Mouse (Mus musculus): ENCODE data around the gene Epb41l2.

Gene Epb41l2

GRCm38 (mm10) chr10:25436703-25437401 is 77.3 kb downstream of the Epb41l2 start:
- no peak for DNase-seq (ENCODE audit: low spot score)

GRCm38 (mm10) chr10:25437586-25438298 is 78.1 kb downstream of the Epb41l2 start:
- no peak for DNase-seq (ENCODE audit: low spot score)

DNA sequence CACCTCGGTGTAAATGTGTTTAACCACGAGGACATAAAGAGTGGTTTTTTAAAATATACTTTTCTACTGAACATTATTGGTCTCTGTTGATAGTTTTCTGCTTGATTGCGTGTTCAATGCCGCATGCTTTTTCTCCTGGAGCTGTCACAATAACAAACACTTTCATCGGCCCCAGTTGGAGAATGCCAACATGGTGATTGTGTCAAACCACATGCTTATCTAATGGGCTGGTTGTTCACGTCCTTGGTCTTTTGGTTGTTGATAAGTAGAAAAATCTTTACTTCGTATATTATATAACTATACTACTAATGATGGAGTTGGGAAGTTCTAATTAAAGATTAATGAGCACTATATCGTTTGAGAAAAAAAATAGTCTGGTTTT is 78.7 kb downstream of the Epb41l2 start:
- no peak for DNase-seq (ENCODE audit: low spot score)

DNA sequence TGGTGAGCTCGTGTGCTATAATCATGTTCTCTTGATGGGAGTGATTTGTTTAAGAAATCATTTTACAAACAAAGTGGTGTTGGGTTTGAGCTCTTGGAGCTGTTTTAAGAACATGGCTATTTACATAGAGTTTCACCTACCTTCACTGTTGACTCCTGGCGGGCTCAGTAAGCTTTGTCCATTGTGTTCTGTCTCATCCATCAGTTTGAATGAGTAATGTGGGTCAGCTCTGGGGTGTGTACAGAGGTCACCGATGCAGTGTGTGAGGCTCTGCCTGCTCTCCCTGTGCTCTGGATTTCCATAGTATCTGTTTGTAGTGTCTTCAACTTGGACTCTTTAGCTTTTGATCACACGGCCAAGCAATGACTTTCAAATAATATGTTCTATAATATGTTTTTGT is 79.6 kb downstream of the Epb41l2 start:
- DNase-seq (ENCODE audit: low spot score) = no peak

DNA sequence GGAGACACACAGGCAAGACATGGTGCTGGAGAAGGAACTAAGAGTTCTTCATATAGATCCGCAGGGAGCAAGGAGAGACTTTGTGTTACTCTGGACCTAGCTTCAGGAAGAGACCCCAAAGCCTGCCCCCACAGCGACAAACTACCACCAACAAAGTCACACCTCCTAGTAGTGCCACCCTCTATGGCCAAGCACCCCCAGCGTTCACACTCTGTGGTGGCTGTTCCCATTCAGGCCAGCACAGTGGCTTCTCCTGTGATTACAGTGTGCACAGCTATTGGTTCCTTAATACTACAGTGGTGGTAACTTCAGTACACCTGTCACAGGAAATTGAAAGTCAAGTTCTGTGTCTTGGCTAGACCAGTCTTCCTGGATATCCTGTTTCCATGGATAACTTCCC is 80.3 kb downstream of the Epb41l2 start:
- DNase-seq (ENCODE audit: low spot score) = no peak

- DNase-seq (ENCODE audit: low spot score) = no peak
Measured at GRCm38 (mm10) chr10:25441405-25441804, 81.8 kb downstream of the Epb41l2 start.

- DNase-seq (ENCODE audit: low spot score) = no peak
Measured at GRCm38 (mm10) chr10:25443626-25444025, 84.0 kb downstream of the Epb41l2 start.

DNA sequence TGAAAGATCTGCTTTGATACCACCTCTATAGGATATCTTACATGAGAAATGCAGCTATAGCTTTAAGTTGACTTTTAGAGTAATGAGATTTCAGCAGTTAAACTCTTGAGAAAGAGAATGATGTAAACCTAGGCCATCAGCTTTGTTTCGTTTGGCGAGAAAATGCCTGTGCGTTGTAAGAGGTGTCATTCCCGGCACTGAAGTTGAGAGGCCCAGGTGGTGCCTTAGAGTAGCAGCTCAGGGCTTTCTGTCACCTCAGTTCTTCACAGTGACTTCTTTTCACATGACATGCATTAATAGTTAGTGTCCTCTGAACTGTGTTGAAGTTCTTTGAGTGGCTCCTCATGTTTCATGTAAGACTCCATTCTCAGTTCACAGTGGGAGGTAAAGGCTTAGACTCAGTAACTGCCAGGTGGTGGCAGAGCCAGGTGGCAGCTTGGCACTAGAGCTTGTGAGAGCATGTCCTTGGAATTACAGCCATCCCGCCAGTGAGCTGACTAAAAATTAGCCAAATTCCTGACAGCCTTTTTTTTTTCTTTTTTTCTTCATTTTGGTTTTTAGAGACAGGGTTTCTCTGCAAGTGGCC is 84.7 kb downstream of the Epb41l2 start:
- DNase-seq (ENCODE audit: low spot score) = no peak

DNA sequence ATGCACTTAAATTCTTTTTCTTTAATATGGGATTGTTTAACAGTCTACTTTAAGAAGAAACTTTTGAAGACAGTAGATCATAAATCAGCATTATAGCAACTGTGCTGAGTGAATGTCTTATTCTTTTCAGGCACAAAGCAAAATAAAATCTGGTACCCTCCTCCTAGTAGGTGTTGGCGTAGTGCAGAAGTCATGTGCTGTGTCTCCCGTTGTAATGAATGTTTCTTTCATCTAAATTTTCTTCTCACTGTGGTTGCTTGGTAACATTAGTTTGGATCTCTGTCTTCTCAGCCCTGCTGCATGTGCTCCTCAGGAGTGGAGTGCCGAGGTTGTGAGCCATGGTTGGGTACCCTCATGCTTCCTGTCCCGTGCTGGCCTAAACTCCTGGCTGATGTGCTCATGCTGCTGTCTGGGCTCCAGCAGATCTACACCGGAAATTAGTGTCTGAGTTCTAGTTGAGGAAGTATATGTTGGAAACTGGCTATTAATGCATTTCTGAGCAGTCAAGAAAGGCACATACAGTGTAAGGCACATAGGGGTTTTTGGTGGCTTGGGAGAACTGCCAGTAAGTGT is 87.4 kb downstream of the Epb41l2 start:
- no peak for DNase-seq (ENCODE audit: low spot score)

GRCm38 (mm10) chr10:25448676-25449075 is 89.1 kb downstream of the Epb41l2 start:
- DNase-seq (ENCODE audit: low spot score) = no peak

- DNase-seq (ENCODE audit: low spot score) = no peak
Measured at GRCm38 (mm10) chr10:25449312-25450020, 89.9 kb downstream of the Epb41l2 start.

DNA sequence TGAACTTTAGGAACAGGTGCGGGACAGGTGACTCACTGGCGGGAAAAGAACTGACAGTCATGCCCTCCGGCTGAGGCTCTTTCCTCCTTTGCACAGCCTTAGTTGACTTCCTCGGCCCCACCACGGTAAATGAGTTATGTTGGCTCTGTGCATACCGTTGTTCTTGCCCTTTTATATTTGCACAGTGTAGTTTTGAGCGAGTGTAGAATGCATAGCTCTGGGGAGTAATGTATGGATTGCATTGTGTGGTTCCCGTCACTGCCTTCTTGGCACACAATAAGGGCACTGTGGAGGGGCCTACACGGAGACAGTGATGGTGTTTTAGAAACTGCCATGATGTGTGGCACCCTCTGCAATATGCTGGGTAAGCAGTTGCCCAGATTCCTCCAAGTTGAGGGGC is 93.6 kb downstream of the Epb41l2 start:
- DNase-seq (ENCODE audit: low spot score) = no peak

- DNase-seq (ENCODE audit: low spot score) = no peak
Measured at GRCm38 (mm10) chr10:25453772-25454171, 94.2 kb downstream of the Epb41l2 start.

DNA sequence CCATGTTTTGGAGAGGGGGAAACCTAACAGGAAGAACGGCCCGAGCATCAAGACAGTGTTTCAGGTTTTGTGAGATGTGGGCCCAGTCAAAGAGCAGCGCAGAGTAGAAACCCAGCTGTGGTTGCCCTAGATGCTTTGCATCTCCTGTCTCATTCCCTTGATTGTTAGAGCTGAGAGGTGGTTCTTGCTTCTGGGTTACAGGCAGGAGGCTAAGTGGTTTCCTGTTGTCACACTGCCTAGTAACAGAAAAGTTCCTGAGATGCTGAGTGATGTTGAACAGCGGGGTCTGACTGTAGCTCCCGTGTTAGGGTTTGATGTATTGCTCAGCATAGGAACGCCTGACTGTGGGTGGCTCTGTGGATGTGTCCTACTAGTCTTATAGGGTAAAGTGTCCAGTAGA is 97.5 kb downstream of the Epb41l2 start:
- no peak for DNase-seq (ENCODE audit: low spot score)

DNA sequence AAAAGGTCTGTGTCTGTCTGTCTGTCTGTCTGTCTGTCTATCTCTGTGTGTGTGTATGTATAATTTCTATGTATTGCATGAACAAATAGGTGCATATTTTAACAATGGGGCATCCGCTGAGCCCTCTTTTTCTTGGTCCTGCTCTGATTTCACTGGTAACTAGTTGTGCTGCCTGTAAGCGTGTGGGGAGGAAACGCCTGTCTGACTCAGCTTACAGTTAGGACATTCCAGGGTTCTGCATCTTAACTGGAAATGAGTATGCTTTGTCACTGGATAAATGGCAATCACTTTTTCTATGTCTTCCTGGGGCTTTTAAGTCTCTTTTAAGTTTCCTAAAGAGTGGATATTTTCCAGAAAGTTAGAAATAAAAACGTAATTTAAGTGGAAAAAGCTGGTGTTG is 98.4 kb downstream of the Epb41l2 start:
- no peak for DNase-seq (ENCODE audit: low spot score)

DNA sequence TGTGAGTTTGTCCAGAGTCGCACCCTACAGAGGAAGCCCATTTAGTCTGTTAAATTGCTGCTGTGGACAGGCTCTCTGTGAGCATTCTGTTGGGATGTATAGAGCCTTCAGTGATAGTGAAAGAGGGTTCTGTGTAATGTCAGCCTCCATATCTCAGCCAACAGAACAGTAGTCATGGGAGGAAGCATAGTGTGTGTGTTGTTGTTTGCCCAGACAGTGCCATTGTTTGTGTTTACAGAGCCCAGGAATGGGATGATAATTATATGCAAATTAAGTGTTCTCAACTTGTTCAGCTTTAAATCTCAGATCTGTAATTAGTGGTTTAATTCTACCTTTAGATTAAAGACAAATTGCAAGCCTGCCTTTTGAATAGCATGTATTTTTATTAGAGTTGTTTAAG is 102.2 kb downstream of the Epb41l2 start:
- no peak for DNase-seq (ENCODE audit: low spot score)

DNA sequence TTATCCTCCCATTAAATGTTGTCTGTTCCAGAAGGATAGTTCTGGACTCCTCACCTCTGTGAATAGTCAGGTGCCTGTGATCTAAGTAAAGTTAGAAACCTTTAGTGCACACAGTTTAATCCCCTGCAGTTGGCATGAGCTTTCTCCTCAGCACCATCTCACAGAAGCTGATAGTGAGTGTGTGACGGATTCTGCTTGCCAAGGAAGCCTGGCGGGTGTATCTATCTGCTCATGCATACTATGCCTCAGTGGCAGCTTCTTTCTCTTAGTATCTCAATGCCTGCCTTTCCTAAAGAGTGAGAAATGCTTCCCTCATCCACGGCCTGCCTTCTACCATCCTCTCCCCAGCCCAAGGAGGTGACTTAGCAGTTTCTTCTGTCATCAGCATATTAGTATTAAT is 103.1 kb downstream of the Epb41l2 start:
- no peak for DNase-seq (ENCODE audit: low spot score)

DNA sequence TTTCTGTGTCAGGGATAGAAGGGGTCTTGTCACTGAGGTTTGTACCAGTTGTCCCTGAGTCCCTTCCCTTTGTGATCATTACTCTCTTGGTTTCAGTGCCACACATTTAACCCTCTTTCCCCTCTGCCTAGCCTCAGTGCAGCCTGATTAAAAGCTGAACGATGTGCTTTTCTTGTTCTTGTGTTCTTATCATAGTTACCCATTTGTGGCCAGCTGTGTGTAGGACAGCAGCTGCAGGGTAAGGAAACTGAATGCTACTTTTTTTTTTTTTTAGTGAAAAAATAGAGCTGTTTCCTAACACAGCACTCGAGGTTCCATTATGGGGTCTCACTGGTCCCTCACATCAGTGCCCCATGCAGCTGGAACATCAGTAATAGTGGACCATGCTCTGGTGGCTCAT is 106.9 kb downstream of the Epb41l2 start:
- DNase-seq (ENCODE audit: low spot score) = no peak

DNA sequence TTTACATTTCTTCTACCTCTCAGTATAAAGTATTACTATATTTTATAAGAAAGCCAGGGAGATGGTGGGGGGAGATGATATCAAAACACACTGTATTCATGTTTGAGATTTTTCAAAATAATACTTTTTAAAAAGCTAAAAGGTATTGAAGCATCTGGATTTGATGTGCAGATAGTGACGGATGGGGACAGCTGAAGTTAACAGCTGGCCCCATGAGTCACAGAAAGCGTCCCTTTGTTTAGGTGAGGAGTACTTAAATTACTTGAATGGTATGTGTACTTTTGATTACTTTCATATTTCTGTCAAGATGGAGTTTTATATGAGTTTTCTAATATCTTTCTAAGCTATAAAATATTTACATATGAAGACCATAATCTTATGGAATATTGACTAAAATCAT is 112.3 kb downstream of the Epb41l2 start:
- DNase-seq (ENCODE audit: low spot score) = no peak

DNA sequence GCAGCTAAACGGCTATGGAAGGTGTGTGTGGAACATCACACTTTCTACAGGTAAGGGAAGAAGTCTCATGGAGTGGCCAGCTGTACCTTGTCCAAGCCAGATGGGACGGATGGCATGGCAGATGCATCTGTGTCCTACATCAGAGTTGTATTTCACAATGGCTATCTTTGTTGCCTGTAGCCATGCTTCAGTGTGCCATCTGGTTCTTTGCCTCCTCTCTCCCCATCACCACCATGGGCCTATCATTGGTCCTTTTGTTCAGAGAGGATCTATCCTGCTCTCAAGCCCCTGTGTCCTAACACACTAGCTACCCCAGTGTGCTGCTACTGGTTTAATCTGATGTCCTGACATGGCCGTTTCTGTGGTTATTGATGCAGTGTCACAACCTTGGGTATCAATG is 120.1 kb downstream of the Epb41l2 start:
- no peak for DNase-seq (ENCODE audit: low spot score)

- DNase-seq (ENCODE audit: low spot score) = no peak
Measured at GRCm38 (mm10) chr10:25482791-25483190, 123.2 kb downstream of the Epb41l2 start.

DNA sequence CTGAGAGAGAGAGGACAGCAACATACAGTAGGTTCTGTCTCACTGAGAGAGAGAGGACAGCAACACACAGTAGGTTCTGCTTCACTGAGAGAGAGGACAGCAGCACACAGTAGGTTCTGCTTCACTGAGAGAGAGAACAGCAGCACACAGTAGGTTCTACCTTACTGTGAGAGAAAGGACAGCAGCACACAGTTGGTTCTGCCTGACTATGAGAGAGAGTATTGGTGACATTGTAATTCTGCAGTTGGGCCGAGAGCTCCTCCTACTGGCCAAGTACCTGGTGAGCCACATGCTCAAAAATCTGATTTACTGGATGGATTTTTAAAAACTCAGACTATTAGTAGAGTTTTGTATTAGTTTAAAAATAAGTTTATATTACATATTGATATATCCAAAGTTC is 128.9 kb downstream of the Epb41l2 start:
- DNase-seq (ENCODE audit: low spot score) = peak; percentile 71

Data from MN1 (cell line).